Mouse (Mus musculus) CH12.LX (cell line): ENCODE measurements around the gene Ctps. TPM values are rescaled to one million over a fixed set of nuclear protein-coding genes. Genes with fewer than 3 reads are reported as not detected.

Experiments
- DNase-seq: peaks from one replicate; pipeline ENCODE4 v3.0.0-alpha.2; 2013; ENCODE audit errors: extremely low read depth
- H3K27ac ChIP-seq: 2 replicates; pipeline ENCODE4 v1.5.1; 2012; ENCODE audit warnings: low read depth, mild to moderate bottlenecking, control low read depth, moderate library complexity; ENCODE audit not compliant: insufficient read depth
- H3K27me3 ChIP-seq: replicated peaks from 2 replicates; pipeline ENCODE3; 2012; ENCODE audit warnings: inconsistent platforms
- H3K36me3 ChIP-seq, 2 experiments: replicated peaks in 1 of 2; 2 replicates each; pipeline versions ENCODE3 to v1.6.1; 2012; ENCODE audit warnings: inconsistent platforms in 1 of 2, low read length in 1 of 2, mild to moderate bottlenecking in 1 of 2, mixed read lengths in 1 of 2, moderate library complexity in 1 of 2; ENCODE audit not compliant: control insufficient read depth in 1 of 2, insufficient read depth in 1 of 2
- H3K4me1 ChIP-seq, 2 experiments: 2 replicates each; pipeline ENCODE4 v1.6.1; 2012; ENCODE audit warnings: inconsistent platforms in 1 of 2, moderate library complexity in 1 of 2; ENCODE audit not compliant: insufficient read depth in 2 of 2, control insufficient read depth in 1 of 2
- H3K4me2 ChIP-seq: 2 replicates; pipeline ENCODE4 v1.6.1; 2012; ENCODE audit warnings: low read depth, mild to moderate bottlenecking, control low read depth; ENCODE audit not compliant: poor library complexity, insufficient read depth, severe bottlenecking
- H3K4me3 ChIP-seq, 3 experiments: fragments of 150-350 bp in 1 of 3; sonication (generic) in 1 of 3; replicated peaks in 1 of 3; 2 replicates each; pipeline versions ENCODE3 to v1.5.1; 2011 to 2012; ENCODE audit warnings: low read depth in 2 of 3, low read length in 2 of 3, mild to moderate bottlenecking in 2 of 3, moderate library complexity in 2 of 3, control low read depth in 1 of 3, improper control_type of control experiment in 1 of 3, inconsistent platforms in 1 of 3, mixed read lengths in 1 of 3; ENCODE audit not compliant: poor library complexity in 1 of 3
- H3K79me2 ChIP-seq: replicated peaks from 2 replicates; pipeline ENCODE4 v1.6.1; 2012; ENCODE audit warnings: mild to moderate bottlenecking, moderate library complexity; ENCODE audit not compliant: control insufficient read depth, poor library complexity, insufficient read depth, severe bottlenecking; ENCODE audit errors: extremely low read depth
- H3K9ac ChIP-seq: 2 replicates; pipeline ENCODE4 v1.6.1; 2012; ENCODE audit warnings: low read depth, mild to moderate bottlenecking, control low read depth, moderate library complexity; ENCODE audit not compliant: insufficient read depth
- H3K9me3 ChIP-seq: replicated peaks from 2 replicates; pipeline ENCODE3; 2012; ENCODE audit warnings: low read length, inconsistent platforms, mixed read lengths
- CTCF ChIP-seq, 2 experiments: IDR thresholded peaks in 1 of 2; conservative IDR thresholded peaks in 1 of 2; 2 replicates each; pipeline ENCODE4 v1.5.1; 2011 to 2012; ENCODE audit warnings: low read depth in 2 of 2, low read length in 2 of 2, improper control_type of control experiment in 1 of 2, inconsistent platforms in 1 of 2, mild to moderate bottlenecking in 1 of 2, moderate library complexity in 1 of 2
- ELF1 ChIP-seq: IDR thresholded peaks from 2 replicates; pipeline ENCODE4 v1.6.1; 2014; ENCODE audit warnings: low read depth, mild to moderate bottlenecking, inconsistent platforms, low read length, improper control_type of control experiment
- GABPA ChIP-seq: IDR thresholded peaks from 2 replicates; pipeline ENCODE4 v1.6.1; 2012; ENCODE audit warnings: low read depth, low read length, improper control_type of control experiment, inconsistent platforms; ENCODE audit not compliant: insufficient replicate concordance
- JUN ChIP-seq: IDR thresholded peaks from 2 replicates; pipeline ENCODE4 v1.6.1; 2011; ENCODE audit warnings: low read depth, mild to moderate bottlenecking, low read length, improper control_type of control experiment, moderate library complexity; ENCODE audit not compliant: insufficient read depth
- JUND ChIP-seq: conservative IDR thresholded peaks from 2 replicates; pipeline ENCODE4 v1.6.1; 2011; ENCODE audit warnings: low read depth, low read length, improper control_type of control experiment
- MAFK ChIP-seq: IDR thresholded peaks from 2 replicates; pipeline ENCODE4 v1.6.1; 2011; ENCODE audit warnings: low read length, improper control_type of control experiment; ENCODE audit not compliant: insufficient replicate concordance
- MAX ChIP-seq: IDR thresholded peaks from 2 replicates; pipeline ENCODE4 v1.6.1; 2011; ENCODE audit warnings: low read length, improper control_type of control experiment
- MAZ ChIP-seq: IDR thresholded peaks from 2 replicates; pipeline ENCODE4 v1.6.1; 2012; ENCODE audit warnings: low read depth, mild to moderate bottlenecking, inconsistent platforms, low read length, improper control_type of control experiment, moderate library complexity
- MXI1 ChIP-seq: IDR thresholded peaks from 2 replicates; pipeline ENCODE4 v1.6.1; 2011; ENCODE audit warnings: mild to moderate bottlenecking, low read depth, low read length, improper control_type of control experiment
- POLR2A ChIP-seq: IDR thresholded peaks from 2 replicates; pipeline ENCODE4 v1.6.1; 2011; ENCODE audit warnings: low read depth, mild to moderate bottlenecking, improper control_type of control experiment, low read length
- RCOR1 ChIP-seq: conservative IDR thresholded peaks from 2 replicates; pipeline ENCODE4 v1.6.1; 2012; ENCODE audit warnings: low read depth, mild to moderate bottlenecking, inconsistent platforms, low read length, improper control_type of control experiment
- SIN3A ChIP-seq: IDR thresholded peaks from 2 replicates; pipeline ENCODE4 v1.6.1; 2012; ENCODE audit warnings: low read length, improper control_type of control experiment, inconsistent platforms
- SMC3 ChIP-seq: IDR thresholded peaks from 2 replicates; pipeline ENCODE4 v1.6.1; 2011; ENCODE audit warnings: low read depth, low read length, improper control_type of control experiment
- TCF12 ChIP-seq: IDR thresholded peaks from 2 replicates; pipeline ENCODE4 v1.6.1; 2014; ENCODE audit warnings: low read depth, mild to moderate bottlenecking, inconsistent platforms, low read length, improper control_type of control experiment
- USF2 ChIP-seq: conservative IDR thresholded peaks from 2 replicates; pipeline ENCODE4 v1.6.1; 2011; ENCODE audit warnings: low read depth, low read length, improper control_type of control experiment
- ZMIZ1 ChIP-seq: IDR thresholded peaks from 2 replicates; pipeline ENCODE4 v1.6.1; 2012; ENCODE audit warnings: low read depth, mild to moderate bottlenecking, inconsistent platforms, low read length, improper control_type of control experiment
- ZNF384 ChIP-seq: IDR thresholded peaks from 2 replicates; pipeline ENCODE4 v1.6.1; 2012; ENCODE audit warnings: low read depth, low read length, improper control_type of control experiment, inconsistent platforms
- dilution Hi-C: fragments of 300-500 bp; cut with MboI; formaldehyde crosslinking; loops from 2 replicates; pipeline ENCODE4 v1.14.3; 2020; ENCODE audit warnings: low sequenced_read_pairs; ENCODE audit not compliant: extremely low pct_unique_long_range_greater_than_20kb, extremely low pct_ligation_motif_present
- in situ Hi-C: fragments of 300-500 bp; cut with MboI; formaldehyde crosslinking; loops from 3 replicates; pipeline ENCODE4 v1.14.3; 2019; ENCODE audit warnings: low sequenced_read_pairs, low pct_ligation_motif_present, low pct_unique_long_range_greater_than_20kb, mixed read lengths
- polyA plus RNA-seq: library from polyadenylated mRNA; unstranded; fragments of >175 nt; gene quantifications from 2 replicates; pipeline ENCODE4 v1.2.1, GENCODE M21; 2012; ENCODE audit warnings: low read depth; ENCODE audit not compliant: insufficient read length
- total RNA-seq, 2 experiments: library from RNA; depleted of rRNA; stranded (reverse); fragments of 300-350 nt in 1 of 2; fragments of >200 nt in 1 of 2; gene quantifications; 2 replicates each; pipeline ENCODE4 v1.2.3; 2012 to 2014

Gene Ctps
- total and polyA plus RNA-seq, 3 experiments = 93.2 to 179 (median 140) TPM

DNA sequence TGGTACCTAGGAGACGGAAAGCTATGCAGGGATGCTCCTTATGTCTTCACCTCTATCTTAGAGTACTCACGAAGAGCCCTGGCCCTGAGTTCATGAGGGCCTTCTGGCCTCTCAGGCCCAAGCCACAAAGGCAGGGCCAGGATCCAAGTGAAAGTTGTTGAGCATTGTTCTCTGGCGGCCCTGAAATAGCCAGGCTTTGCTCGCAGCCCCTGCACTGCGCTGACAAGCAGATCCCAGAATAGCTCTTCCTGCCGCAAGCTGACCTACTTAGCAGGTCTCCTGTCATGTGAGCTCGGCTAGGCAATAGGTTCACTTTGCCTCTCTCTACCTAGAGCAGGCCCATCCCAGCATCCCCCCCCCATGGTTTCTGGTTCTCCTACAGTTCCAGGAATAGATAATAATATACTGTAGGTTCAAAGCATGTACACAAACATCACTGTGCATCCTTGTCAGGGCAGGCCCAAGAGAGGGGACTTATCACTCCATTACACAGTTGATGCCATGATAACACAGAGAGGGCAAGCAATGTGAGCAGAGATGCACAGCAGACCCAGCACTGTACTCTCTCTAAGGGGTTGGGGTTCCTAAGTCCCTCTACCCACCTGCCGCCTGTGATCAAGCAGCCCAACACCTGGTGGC lies 43.7 kb upstream of the Ctps start:
- Histone ChIP-seq H3K4me1 (peaks cover 5 to 17% of the 10 kb centered on the region in 2 experiments; a peak in 3 of 4 replicates), H3K27me3 (no peaks in the 10 kb centered on the region)
- no peak for TF ChIP-seq SMC3
- no peak for TF ChIP-seq JUN
- TF ChIP-seq POLR2A = no peak
- TF ChIP-seq RCOR1 = no peak
- no peak for TF ChIP-seq JUND
- TF ChIP-seq SIN3A = no peak
- TF ChIP-seq MXI1 = no peak
- TF ChIP-seq ZMIZ1 = no peak
- TF ChIP-seq MAFK = no peak
- TF ChIP-seq TCF12 = no peak
- no peak for TF ChIP-seq MAZ
- TF ChIP-seq, all 38 proteins: peak for 0
- in situ Hi-C loops = no loop called here
- Histone ChIP-seq H3K4me2 (no peak overlapping the region), H3K79me2 (no peaks in the 10 kb centered on the region), H3K27ac (no peak overlapping the region), H3K9ac (no peak overlapping the region), H3K36me3 (no peaks in the 10 kb centered on the region), H3K9me3 (no peaks in the 10 kb centered on the region), H3K4me3 (no peak overlapping the region)
- no peak for DNase-seq
- dilution Hi-C loops = no loop called here

GRCm38 (mm10) chr4:120612304-120613080 lies 42.4 kb upstream of the Ctps start:
- no peaks in the 10 kb centered on the region for H3K79me2 ChIP-seq
- no peak overlapping the region for H3K4me3 ChIP-seq
- H3K4me1 ChIP-seq = peaks cover 5 to 17% of the 10 kb centered on the region in 2 experiments; a peak in 3 of 4 replicates
- no peak overlapping the region for H3K27ac ChIP-seq
- no peak overlapping the region for H3K9ac ChIP-seq
- no peak overlapping the region for H3K4me2 ChIP-seq
- TF ChIP-seq GABPA (no peak), ZNF384 (no peak), ELF1 (no peak), CTCF (conservative IDR thresholded peaks at IDR 0.05 in 1 of 2, IDR thresholded peaks at IDR 0.05 in 1 of 2; ENCODE audit: low read depth in 2 of 2, low read length in 2 of 2) (no peak), USF2 (no peak), MAX (no peak)
- H3K27me3 ChIP-seq = no peaks in the 10 kb centered on the region
- no peaks in the 10 kb centered on the region for H3K36me3 ChIP-seq
- DNase-seq = no peak
- in situ Hi-C loops = no loop called here
- dilution Hi-C loops = no loop called here
- H3K9me3 ChIP-seq = peaks cover 3% of the 10 kb centered on the region
